Comparison of ENCODE assay signal across 8 mouse cellular contexts in genomic region chr1:37401687-37402086, GRCm38 (mm10). TPM values are rescaled to one million over a fixed set of nuclear protein-coding genes. Genes with fewer than 3 reads are reported as not detected.
DNase-seq lines count a peak whose midpoint lies in the region; ATAC-seq and TF ChIP-seq lines count a peak whose summit lies in the region.

No protein-coding gene starts in this region.

- DNase-seq in heart, adult 18-20 months: peak; percentile 52 to 71
- DNase-seq in G1E (ENCODE audit: low spot score): peak; percentile 62
- peak; percentile 73 for DNase-seq in gastrocnemius, adult 2 months
- DNase-seq in layer of hippocampus, adult 18-20 months (ENCODE audit: low spot score in 2 of 2): peak; percentile 36 to 73
- peak; percentile 73 for DNase-seq in lung, postnatal 36 days
- peak; percentile 40 to 46 for DNase-seq in spleen, postnatal 36 days (ENCODE audit: low spot score in 2 of 2)

- ATAC-seq in heart, embryonic 12.5 days (ENCODE audit: insufficient number of reproducible peaks, low FRiP score): no peak
- ATAC-seq in G1E (ENCODE audit: extremely low read depth, insufficient number of reproducible peaks, low FRiP score, poor library complexity, severe bottlenecking): no peak; the same call in 1 of the 2 replicates
- ATAC-seq in cerebellum, adult (ENCODE audit: insufficient number of reproducible peaks, low FRiP score, low TSS enrichment): 0 out of 2 replicates have a peak, but pooled peaks have one; percentile 70

- H3K27me3 ChIP-seq in heart, embryonic 12.5 days (replicated peaks): no peaks in the 10 kb centered on the region
- H3K27me3 ChIP-seq in G1E (ENCODE audit: insufficient read depth, low read length): peaks cover 23% of the 10 kb centered on the region

- H3K4me1 ChIP-seq in heart, embryonic 12.5 days (replicated peaks): peaks cover 32% of the 10 kb centered on the region
- H3K4me1 ChIP-seq in G1E (ENCODE audit: insufficient read depth, low read depth, low read length): peaks cover 6% of the 10 kb centered on the region; the same call in 1 of the 2 replicates

- H3K4me3 ChIP-seq in heart, embryonic 12.5 days: no peak overlapping the region
- H3K4me3 ChIP-seq in G1E (ENCODE audit: low read depth, low read length): no peak overlapping the region
- no peak overlapping the region for H3K4me3 ChIP-seq in gastrocnemius, adult 2 months

- H3K4me2 ChIP-seq in heart, embryonic 12.5 days: no peak overlapping the region

- no peaks in the 10 kb centered on the region for H3K9me3 ChIP-seq in heart, embryonic 12.5 days (replicated peaks)
- H3K9me3 ChIP-seq in G1E (replicated peaks): no peaks in the 10 kb centered on the region

- H3K27ac ChIP-seq in heart, embryonic 12.5 days (ENCODE audit: poor library complexity, severe bottlenecking): no peak overlapping the region
- H3K27ac ChIP-seq in gastrocnemius, adult 2 months: no peak overlapping the region

- peaks cover 4% of the 10 kb centered on the region for H3K36me3 ChIP-seq in heart, embryonic 12.5 days
- no peaks in the 10 kb centered on the region for H3K36me3 ChIP-seq in G1E (replicated peaks)

- H3K9ac ChIP-seq in heart, embryonic 12.5 days: no peak overlapping the region

- peak; percentile 64 for TF ChIP-seq CTCF in G1E (IDR thresholded peaks at IDR 0.05; ENCODE audit: low read depth, low read length)
- peak; percentile 84 for TF ChIP-seq CTCF in gastrocnemius, adult 2 months (IDR thresholded peaks at IDR 0.05)

- WGBS in heart, embryonic 12.5 days: 52% methylated on average over 4 of the region's 4 CpGs

- intact Hi-C loops in gastrocnemius, adult 2 months (cut with DNase I): loop anchor here (1.0 kb wide), 1 partner anchor 129 kb away; no protein-coding TSS in a partner anchor

RNA-seq across cellular contexts. Expression of gene Coa5, which starts 28.2 kb away (rescaled TPM):
- total RNA-seq in heart, adult 18-20 months (2021): 100 to 1,000 TPM; 114 to 119 TPM
- 74.4 and 75.4 TPM in 2 replicates for polyA plus RNA-seq in heart, embryonic 12.5 days (2016; fragmentation: Nextera tagmentation; extraction: Ambion mirVana)
- total RNA-seq in G1E (2014; fragmentation: Nextera tagmentation): 137 and 145 TPM in 2 replicates
- total RNA-seq in G1E (2017): 117 and 124 TPM in 2 replicates
- 18.9 and 24.7 TPM in 2 replicates for polyA plus RNA-seq in G1E (2012)
- 10 to 100 TPM; 81.0 to 88.5 TPM for total RNA-seq in gastrocnemius, adult 2 months (2021)
- 10 to 100 TPM; 61.8 to 64.0 TPM for total RNA-seq in layer of hippocampus, adult 18-20 months (2021)

RNA-seq across cellular contexts. Expression of gene Unc50, which starts 28.3 kb away (rescaled TPM):
- total RNA-seq in heart, adult 18-20 months (2021): 10 to 100 TPM; 32.9 to 34.0 TPM
- polyA plus RNA-seq in heart, embryonic 12.5 days (2016; fragmentation: Nextera tagmentation; extraction: Ambion mirVana): 80.3 and 81.9 TPM in 2 replicates
- 39.7 and 57.1 TPM in 2 replicates for total RNA-seq in G1E (2014; fragmentation: Nextera tagmentation)
- 119 and 120 TPM in 2 replicates for total RNA-seq in G1E (2017)
- polyA plus RNA-seq in G1E (2012): 44.7 and 45.2 TPM in 2 replicates
- total RNA-seq in gastrocnemius, adult 2 months (2021): 10 to 100 TPM; 14.2 to 16.6 TPM
- 10 to 100 TPM; 58.8 to 59.5 TPM for total RNA-seq in layer of hippocampus, adult 18-20 months (2021)
